Mouse (Mus musculus) hindbrain, embryonic 16.5 days (tissue): ENCODE measurements around the gene Slc16a8. TPM values are rescaled to one million over a fixed set of nuclear protein-coding genes. Genes with fewer than 3 reads are reported as not detected.

Experiments
- ATAC-seq: fragments of 200-750 bp; cut with Nextera tagmentation; 2 replicates; pipeline ENCODE4 v1.8.0; 2017; ENCODE audit warnings: moderate TSS enrichment, moderate library complexity
- H3K27ac ChIP-seq: fragments of 300-500 bp; sonication (generic); 2 replicates; pipeline ENCODE4 v1.5.1; 2014; ENCODE audit warnings: low read depth, mild to moderate bottlenecking, control low read depth, low read length, moderate library complexity
- H3K27me3 ChIP-seq: fragments of 300-500 bp; sonication (generic); replicated peaks from 2 replicates; pipeline ENCODE4 v1.6.1; 2014; ENCODE audit warnings: low read length; ENCODE audit not compliant: control insufficient read depth, insufficient read depth
- H3K36me3 ChIP-seq: fragments of 300-500 bp; sonication (generic); 2 replicates; pipeline ENCODE4 v1.6.1; 2014; ENCODE audit warnings: mild to moderate bottlenecking, low read length, moderate library complexity, mixed read lengths; ENCODE audit not compliant: control insufficient read depth, insufficient read depth
- H3K4me1 ChIP-seq: fragments of 300-500 bp; sonication (generic); 2 replicates; pipeline ENCODE4 v1.6.1; 2014; ENCODE audit warnings: low read depth, low read length; ENCODE audit not compliant: control insufficient read depth, insufficient read depth
- H3K4me2 ChIP-seq: fragments of 300-500 bp; sonication (generic); 2 replicates; pipeline ENCODE4 v1.6.1; 2014; ENCODE audit warnings: mild to moderate bottlenecking, low read length, control low read depth, moderate library complexity
- H3K4me3 ChIP-seq: fragments of 300-500 bp; sonication (generic); 2 replicates; pipeline ENCODE4 v1.5.1; 2014; ENCODE audit warnings: mild to moderate bottlenecking, low read length, control low read depth, moderate library complexity
- H3K9ac ChIP-seq: fragments of 300-500 bp; sonication (generic); 2 replicates; pipeline ENCODE4 v1.6.1; 2014; ENCODE audit warnings: low read depth, mild to moderate bottlenecking, control low read depth, low read length, moderate library complexity
- H3K9me3 ChIP-seq: fragments of 300-500 bp; sonication (generic); 2 replicates; pipeline ENCODE4 v1.6.1; 2014; ENCODE audit warnings: mild to moderate bottlenecking, low read length, moderate library complexity; ENCODE audit not compliant: control insufficient read depth
- WGBS: fragments of 180-500 bp; shearing (Covaris S2); extraction: QIAGEN DNeasy Blood & Tissue Kit; methylation state at CpG from one replicate; pipeline ENCODE4 v1.1.7; 2014; 5-methylcytosine and 5-hydroxymethylcytosine counted together
- polyA plus RNA-seq: library from polyadenylated mRNA; unstranded; fragments of >200 nt; fragmentation: Nextera tagmentation; extraction: Ambion mirVana; gene quantifications from 2 replicates; pipeline ENCODE4 v1.2.1, GENCODE M21; 2015

Gene Slc16a8
- polyA plus RNA-seq, 1 experiment from 2014 or later: 2.0 TPM

DNA sequence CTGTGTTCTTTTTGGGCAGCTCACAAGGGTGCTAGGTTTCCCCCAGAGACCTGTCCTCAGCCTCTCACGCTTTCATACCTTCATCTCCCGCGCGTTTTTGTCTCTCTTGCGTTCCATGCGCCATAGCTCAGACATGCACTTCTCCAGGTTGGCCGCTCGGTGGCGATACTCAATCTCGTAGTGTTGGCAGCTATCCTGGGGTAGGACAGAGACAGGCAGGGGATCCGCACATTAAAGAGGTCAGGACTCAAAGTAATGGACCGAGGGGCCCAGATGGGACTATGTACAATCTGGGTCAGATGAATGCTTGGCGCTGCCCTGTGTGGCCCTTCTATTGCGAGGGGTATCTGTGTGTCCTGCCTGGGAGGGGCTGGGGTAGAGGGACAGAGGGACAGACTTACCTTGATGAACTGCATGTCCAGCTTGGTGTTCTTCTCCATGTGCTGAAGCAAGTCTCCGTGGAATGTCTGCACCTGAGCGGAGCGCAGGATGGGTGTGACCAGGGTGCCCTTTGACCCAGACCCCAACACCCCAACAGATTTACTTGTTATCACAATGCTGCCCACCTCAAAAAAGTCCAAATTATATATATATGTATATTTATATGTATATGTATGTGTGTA is 16.7 kb upstream of the Slc16a8 start:
- WGBS: 13% methylated on average over 17 of the region's 17 CpGs
- peak; percentile 5; the same call in 1 of the 2 replicates for ATAC-seq
- H3K9ac ChIP-seq: peak overlapping the region; percentile 64; the same call in 1 of the 2 replicates

DNA sequence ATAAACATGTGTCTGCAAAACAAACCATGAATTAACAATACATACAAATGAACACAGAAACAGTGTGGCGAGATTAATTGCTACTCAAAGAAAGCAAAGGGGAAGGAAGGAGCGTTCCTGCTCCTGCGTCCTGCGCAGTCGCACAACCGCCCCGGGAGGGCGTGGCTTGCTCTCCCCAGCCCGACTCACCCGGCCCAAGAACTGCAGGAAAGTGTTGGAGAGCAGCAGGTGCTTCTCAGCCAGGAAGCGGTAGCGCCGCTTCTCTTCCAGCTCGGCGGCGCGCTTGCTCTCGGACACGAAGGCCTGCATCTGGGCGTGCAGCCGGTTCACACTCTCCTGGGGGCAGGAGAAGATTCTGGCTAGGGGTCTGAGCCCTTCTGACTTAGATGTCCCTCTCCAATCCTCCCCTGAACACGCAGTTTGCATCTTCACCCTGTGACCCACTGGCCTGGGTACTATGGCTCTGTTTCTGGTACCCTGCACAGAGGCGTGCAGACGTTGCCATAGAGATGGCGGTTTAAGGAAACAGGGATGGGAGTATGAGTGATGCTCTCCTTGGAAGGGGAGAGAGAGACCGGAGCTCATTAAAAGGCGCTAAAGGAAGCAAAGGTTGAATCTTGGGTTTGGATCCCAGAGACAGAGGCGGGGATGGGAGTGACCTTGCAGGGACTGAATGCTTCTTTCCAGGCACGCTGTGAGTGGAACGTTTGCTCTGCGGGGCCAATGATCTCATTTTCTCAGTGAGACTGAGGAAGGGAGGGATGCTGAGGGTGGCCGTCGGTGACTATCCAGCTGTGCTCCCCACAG is 16.0 kb upstream of the Slc16a8 start:
- peak; percentile 80 for ATAC-seq
- H3K4me2 ChIP-seq: peak overlapping the region; percentile 95
- H3K9ac ChIP-seq: peak overlapping the region; percentile 64
- no peaks in the 10 kb centered on the region for H3K27me3 ChIP-seq
- H3K4me3 ChIP-seq: peak overlapping the region; percentile 50
- H3K9me3 ChIP-seq: no peaks in the 10 kb centered on the region
- WGBS: under 1% methylated on average over 33 of the region's 33 CpGs
- H3K4me1 ChIP-seq: peaks cover 13% of the 10 kb centered on the region
- peak overlapping the region; percentile 48 for H3K27ac ChIP-seq
- no peaks in the 10 kb centered on the region for H3K36me3 ChIP-seq

More for the DNA sequence above, 16.7 kb upstream of the Slc16a8 start:
- no peaks in the 10 kb centered on the region for H3K27me3 ChIP-seq
- no peaks in the 10 kb centered on the region for H3K9me3 ChIP-seq
- no peaks in the 10 kb centered on the region for H3K36me3 ChIP-seq
- no peak overlapping the region for H3K27ac ChIP-seq
- peak overlapping the region; percentile 50 for H3K4me3 ChIP-seq
- H3K4me1 ChIP-seq: peaks cover 13% of the 10 kb centered on the region
- H3K4me2 ChIP-seq: peak overlapping the region; percentile 95

DNA sequence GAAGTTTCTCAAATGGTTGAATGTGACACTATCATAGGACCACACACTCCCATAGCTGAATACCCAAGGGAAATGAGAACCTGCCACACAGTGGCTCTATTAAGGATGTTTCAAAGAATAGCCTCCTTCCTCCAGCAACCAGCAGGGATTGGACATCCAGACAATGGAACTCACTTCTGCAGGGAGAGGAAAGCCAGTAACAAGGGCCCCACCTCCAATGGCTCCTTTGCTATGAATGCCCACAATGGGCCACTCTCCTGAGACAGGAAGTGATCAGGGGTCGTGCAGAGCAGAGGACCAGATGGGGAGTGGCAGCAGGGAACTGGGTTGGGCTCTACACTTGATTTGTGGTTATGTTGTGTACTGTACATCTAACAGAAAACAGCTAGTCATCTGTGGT is 14.0 kb upstream of the Slc16a8 start:
- peaks cover 4% of the 10 kb centered on the region for H3K27me3 ChIP-seq
- no peak overlapping the region for H3K4me3 ChIP-seq
- no peaks in the 10 kb centered on the region for H3K9me3 ChIP-seq
- peaks cover 13% of the 10 kb centered on the region for H3K4me1 ChIP-seq
- ATAC-seq: no peak
- H3K9ac ChIP-seq: no peak overlapping the region
- H3K4me2 ChIP-seq: no peak overlapping the region
- 40% methylated on average over 1 of the region's 1 CpGs for WGBS
- no peaks in the 10 kb centered on the region for H3K36me3 ChIP-seq
- H3K27ac ChIP-seq: no peak overlapping the region

DNA sequence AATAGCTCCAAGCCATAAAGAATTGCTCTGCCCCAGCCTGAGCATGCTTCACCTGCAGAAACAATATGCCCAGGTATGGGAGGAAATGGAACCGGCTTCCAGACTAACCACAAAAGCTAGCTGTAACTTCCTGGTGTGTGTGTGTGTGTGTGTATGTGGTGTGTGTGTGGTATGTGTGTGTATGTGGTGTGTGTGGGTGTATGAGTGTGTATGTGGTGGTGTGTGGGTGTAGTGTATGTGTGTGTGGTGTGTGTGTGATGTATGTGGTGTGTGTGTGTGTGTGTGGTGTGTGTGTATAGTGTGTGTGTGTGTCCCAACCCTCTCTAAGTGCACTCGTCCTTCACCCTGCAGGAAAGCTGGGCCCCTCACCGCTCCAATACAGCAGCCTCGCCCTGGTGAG is 10.8 kb upstream of the Slc16a8 start:
- ATAC-seq: no peak
- Histone ChIP-seq H3K4me2 (no peak overlapping the region), H3K27me3 (peaks cover 19% of the 10 kb centered on the region), H3K9me3 (no peaks in the 10 kb centered on the region), H3K4me1 (peaks cover 14% of the 10 kb centered on the region), H3K27ac (no peak overlapping the region), H3K9ac (no peak overlapping the region), H3K36me3 (no peaks in the 10 kb centered on the region), H3K4me3 (no peak overlapping the region)
- 82% methylated on average over 4 of the region's 4 CpGs for WGBS

DNA sequence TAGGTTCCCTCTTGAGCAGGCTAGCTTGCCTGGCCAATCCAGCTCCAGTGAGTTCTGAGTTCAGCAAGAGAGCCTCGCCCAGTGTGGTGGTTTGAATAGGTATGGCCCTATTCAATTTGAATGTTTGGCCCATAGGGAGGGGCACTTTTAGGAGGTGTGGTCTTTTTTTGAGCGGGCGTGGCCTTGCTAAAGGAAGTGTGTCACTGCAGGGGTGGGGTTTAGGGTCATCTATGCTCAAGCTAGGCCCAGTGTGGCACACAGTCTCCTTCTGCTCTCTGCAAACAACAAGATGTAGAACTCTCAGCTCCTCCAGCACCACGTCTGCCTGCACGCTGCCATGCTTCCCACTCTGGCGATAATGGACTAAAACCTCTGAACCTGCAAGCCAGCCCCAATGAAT is 9.2 kb upstream of the Slc16a8 start:
- Histone ChIP-seq H3K27me3 (peaks cover 26% of the 10 kb centered on the region), H3K4me3 (no peak overlapping the region), H3K9ac (no peak overlapping the region), H3K4me1 (peaks cover 10% of the 10 kb centered on the region), H3K4me2 (no peak overlapping the region), H3K9me3 (no peaks in the 10 kb centered on the region), H3K36me3 (no peaks in the 10 kb centered on the region), H3K27ac (no peak overlapping the region)
- 86% methylated on average over 6 of the region's 6 CpGs for WGBS
- no peak for ATAC-seq

DNA sequence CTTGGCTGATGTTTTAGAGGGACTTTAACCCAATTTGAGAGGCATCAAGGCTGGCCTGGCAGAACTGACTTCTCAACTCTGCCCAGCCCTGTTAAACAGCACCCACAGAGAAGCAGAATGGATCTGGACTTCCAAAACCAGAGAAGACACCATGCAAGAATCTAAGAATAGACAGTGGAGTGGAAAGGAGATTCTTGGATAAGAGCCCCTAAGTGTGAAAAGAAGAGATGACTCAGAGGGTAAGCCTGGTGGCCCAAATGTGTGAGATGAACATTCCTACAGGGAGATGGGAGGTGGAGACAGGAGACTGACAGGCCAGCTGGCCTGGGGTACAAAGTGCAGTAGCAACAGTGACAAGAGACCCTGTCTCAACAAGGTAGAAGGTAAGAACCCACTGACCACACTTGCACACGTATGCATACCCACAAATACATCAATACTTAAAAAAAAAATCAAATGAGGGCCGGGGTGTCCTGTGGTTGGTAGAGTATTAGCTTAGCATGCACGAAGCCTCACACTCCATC is 8.3 kb upstream of the Slc16a8 start:
- H3K36me3 ChIP-seq: no peaks in the 10 kb centered on the region
- WGBS: 95% methylated on average over 3 of the region's 3 CpGs
- no peak for ATAC-seq
- no peak overlapping the region for H3K9ac ChIP-seq
- no peaks in the 10 kb centered on the region for H3K9me3 ChIP-seq
- no peak overlapping the region; the same call in 1 of the 2 replicates for H3K4me3 ChIP-seq
- H3K4me1 ChIP-seq: peaks cover 10% of the 10 kb centered on the region
- H3K27ac ChIP-seq: no peak overlapping the region
- no peak overlapping the region for H3K4me2 ChIP-seq
- H3K27me3 ChIP-seq: peaks cover 26% of the 10 kb centered on the region

DNA sequence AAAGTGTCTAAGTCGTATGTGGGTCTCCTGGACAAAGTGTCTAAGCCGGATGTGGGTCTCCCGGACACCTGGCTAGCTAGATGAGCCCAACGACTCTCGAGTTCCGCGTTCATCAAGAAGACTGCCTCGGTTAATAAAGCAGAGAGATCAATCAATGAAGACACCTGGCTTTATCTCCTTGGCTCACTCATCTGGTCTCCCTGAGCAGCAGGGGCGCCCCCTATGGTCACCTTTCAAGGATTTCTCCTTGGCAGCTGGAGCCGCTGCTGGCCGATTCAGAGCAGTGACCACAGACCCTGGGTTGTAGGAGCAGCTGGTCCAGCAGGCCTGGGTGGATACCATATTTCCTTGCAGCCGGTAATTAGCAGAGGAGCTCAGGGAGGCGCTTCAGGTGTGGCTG is 7.8 kb upstream of the Slc16a8 start:
- Histone ChIP-seq H3K36me3 (no peaks in the 10 kb centered on the region), H3K27me3 (peaks cover 26% of the 10 kb centered on the region), H3K27ac (no peak overlapping the region), H3K4me2 (peak overlapping the region; percentile 99), H3K9me3 (no peaks in the 10 kb centered on the region), H3K4me3 (peak overlapping the region; percentile 71), H3K9ac (no peak overlapping the region), H3K4me1 (peaks cover 10% of the 10 kb centered on the region)
- no peak for ATAC-seq
- WGBS: 22% methylated on average over 13 of the region's 13 CpGs

DNA sequence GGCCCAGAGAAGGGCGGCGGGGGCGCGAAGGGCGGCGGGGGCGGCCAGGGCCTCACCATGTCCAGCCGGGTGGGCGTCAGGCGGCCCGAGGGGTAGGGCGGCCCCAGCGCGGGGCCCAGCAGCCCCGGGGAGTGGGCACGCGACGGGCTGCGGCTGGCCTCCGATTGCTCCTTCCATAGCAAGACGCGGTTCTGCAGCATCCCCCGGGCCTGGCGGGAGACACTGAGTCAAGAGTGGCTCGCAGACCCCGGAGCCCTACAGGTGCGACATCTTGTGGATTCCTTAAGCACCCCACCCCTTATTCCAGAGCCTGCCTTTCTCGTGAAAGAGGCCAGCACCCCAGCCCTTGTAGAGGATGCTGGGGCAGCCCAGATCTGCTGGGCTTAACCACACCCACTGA is 7.2 kb upstream of the Slc16a8 start:
- 0% methylated on average over 16 of the region's 28 CpGs for WGBS
- H3K4me3 ChIP-seq: peak overlapping the region; percentile 71
- H3K36me3 ChIP-seq: no peaks in the 10 kb centered on the region
- H3K27me3 ChIP-seq: peaks cover 26% of the 10 kb centered on the region
- peaks cover 10% of the 10 kb centered on the region for H3K4me1 ChIP-seq
- ATAC-seq: peak; percentile 57
- H3K9ac ChIP-seq: peak overlapping the region; percentile 81
- peak overlapping the region; percentile 51 for H3K27ac ChIP-seq
- no peaks in the 10 kb centered on the region for H3K9me3 ChIP-seq
- peak overlapping the region; percentile 99 for H3K4me2 ChIP-seq

DNA sequence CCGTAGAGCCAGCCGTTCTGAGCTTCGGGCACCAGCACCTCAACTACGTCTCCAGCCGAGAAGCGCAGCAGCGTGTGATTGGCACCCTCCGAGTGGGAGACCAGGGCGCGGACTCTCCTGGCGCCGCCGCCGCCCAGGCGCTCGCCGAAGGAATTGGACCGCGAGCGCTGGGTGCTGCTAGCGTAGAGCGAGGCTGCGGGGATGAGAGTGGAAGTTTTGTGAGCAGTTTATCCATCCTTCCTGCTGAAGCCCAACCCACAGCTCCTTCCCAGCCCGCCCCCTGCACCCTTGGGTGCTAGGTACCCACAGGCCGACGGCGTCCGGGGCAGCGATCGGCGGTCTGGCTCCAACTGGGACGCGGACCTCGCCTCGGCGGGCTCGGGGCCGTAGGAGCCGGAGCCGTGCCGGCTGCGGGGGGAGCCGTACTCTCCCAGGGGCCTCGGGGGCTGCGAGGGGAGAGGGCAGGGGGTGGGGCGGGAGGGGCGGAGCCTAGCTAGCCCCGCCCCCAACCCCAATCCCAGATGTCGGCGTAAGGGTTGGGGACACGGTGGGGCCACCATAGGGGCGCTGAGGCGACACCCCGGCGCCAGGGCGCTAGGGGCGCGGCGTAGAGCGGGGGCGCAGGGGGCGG is 6.6 kb upstream of the Slc16a8 start:
- peak overlapping the region; percentile 99 for H3K4me2 ChIP-seq
- H3K9ac ChIP-seq: peak overlapping the region; percentile 81
- peaks cover 26% of the 10 kb centered on the region for H3K27me3 ChIP-seq
- H3K36me3 ChIP-seq: no peaks in the 10 kb centered on the region
- WGBS: 1% methylated on average over 45 of the region's 62 CpGs
- peak overlapping the region; percentile 51 for H3K27ac ChIP-seq
- peaks cover 10% of the 10 kb centered on the region for H3K4me1 ChIP-seq
- peak; percentile 68 for ATAC-seq
- peak overlapping the region; percentile 71 for H3K4me3 ChIP-seq
- no peaks in the 10 kb centered on the region for H3K9me3 ChIP-seq
